Mouse (Mus musculus) mouse trophoblast stem cell (cell line): ENCODE measurements around the gene Ankrd55.

ENCODE experiments used
- in situ Hi-C, 2 experiments: fragments of 300-500 bp; cut with MseI, MboI; formaldehyde crosslinking; loops; 2 replicates in 1 of 2; 3 replicates in 1 of 2; pipeline ENCODE4 v1.15.1; 2025

Gene Ankrd55

DNA sequence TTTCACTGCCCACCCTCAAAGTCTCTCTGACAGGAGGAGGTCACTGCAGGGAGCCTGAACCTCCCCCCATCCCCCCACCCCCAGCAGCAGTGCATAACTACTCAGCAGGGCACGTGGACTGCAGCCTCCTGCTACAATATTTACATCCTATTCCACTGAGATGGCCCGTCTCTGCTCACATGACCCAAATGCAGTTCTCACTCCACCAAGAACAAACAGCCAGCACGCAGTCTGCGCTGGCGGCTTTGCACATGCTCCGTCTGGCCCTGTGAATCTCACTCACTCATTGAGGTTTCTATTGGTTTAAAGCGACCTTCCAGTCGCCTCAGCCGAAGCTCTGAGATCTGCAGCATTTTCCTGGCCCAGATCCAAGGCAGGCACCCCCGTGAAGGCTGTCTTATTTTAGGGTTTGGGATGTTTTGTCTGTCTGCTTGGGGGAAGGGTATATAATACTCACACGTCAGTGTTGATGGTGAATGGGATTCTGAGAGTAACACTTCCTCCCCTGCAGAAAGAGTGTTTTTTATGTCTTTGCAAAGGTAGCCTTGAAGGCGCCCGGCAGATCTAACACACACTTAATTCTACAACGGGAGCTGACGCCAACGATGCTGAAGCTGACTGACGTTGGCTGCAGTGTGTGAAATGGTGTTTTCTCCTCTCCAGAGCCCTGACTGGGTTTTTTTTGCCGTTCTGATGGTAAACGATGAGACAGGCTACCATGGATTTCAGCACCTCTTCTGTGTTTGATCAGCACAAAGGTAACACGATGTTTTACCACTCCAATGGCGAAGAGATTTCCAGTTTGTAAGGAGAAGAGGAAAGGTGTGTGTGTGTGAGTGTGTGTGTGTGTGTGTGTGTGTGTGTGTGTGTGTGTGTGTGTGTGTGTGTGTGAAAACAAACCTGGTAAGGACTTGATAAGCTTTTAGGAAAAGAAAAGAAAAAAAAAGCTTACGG lies at the start of gene Ankrd55:
Gene Ankrd55 (plus strand): TSS at position 227 of the 954 bp plus-strand sequence.
- in situ Hi-C loops, result no loop called here

GRCm38 (mm10) chr13:112239239-112239638 lies 49.0 kb upstream of the Ankrd55 start:
- in situ Hi-C loops, result no loop called here

- in situ Hi-C loops, result no loop called here
These were observed 46.8 kb upstream of the Ankrd55 start for GRCm38 (mm10) chr13:112241431-112241830.

- in situ Hi-C loops, result no loop called here
These were observed 43.1 kb upstream of the Ankrd55 start for GRCm38 (mm10) chr13:112245131-112245530.

DNA sequence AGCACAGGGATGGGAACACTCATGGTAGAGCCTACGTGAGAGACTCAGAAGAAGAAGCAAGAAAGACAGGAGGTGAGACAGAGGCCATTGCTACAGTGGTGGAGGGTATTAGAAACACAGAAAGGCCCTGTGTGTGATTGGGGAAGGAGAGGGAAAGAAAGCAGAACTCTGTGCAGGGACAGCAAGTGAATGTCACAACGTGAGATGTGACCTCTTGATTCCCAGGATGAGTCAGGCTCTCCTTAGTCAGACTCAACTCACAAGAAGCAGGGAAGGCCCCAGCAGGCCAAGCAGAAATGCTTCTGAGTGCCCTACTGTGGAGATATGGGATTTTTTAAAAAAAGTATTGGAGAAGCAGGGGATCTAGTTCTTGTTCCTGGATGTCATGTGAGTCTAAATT lies 36.8 kb upstream of the Ankrd55 start:
- in situ Hi-C loops, result no loop called here

GRCm38 (mm10) chr13:112252012-112252411 lies 36.2 kb upstream of the Ankrd55 start:
- in situ Hi-C loops, result no loop called here

DNA sequence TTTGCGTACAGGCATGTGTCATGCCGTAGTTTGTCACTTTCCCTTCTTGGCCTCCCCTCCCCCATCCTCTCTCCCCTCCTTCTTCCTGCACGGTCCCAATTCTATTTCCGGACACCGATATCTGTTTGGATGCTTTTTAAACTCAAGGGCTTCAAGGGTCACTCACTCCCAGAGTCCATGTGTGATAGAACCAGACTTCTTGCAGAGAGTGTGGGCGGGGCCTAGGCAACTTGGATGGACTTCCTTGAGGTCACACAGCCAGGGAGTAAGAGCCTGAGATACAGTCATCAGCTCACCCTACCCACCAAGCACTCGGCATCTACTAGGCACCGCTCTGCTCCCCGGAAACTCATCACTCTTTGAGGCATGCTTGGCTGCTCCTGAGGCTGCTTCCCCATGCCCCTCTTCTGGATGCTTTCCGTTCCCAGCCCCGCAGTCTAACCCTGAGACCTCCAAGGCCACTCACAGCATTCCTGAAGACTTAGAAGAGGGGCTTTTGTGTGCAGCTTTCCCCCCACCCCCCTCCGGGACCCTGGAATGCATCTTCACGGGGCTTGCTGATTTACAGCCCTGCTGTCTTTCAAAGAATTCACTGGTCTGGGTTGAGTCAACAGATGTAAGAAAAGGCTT lies 35.1 kb upstream of the Ankrd55 start:
- in situ Hi-C loops, result no loop called here

DNA sequence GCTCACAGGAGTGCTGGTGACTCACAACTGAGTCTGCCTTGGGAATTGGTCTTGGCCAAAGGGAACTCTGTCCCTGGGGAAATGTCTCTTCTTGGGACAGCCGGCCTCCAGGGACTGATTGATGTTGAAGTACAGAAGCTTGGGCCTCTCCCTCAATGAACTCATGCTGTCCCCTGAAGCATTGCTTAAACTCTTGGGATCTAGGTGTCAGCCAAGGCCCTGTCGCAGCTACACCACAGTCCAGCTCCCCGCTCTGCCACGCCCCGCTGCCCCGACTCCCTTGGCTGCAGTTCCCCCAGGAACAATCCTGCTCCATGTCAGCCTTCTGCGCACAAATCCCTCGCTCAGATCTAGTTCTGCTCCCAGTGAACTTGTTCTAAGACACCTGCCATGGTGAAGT lies 34.1 kb upstream of the Ankrd55 start:
- in situ Hi-C loops, result no loop called here

- in situ Hi-C loops, result loop anchor here in 1 of 2 experiments (5.0 kb wide), 1 partner anchor 469 kb away; no protein-coding TSS in a partner anchor
These were observed 32.4 kb upstream of the Ankrd55 start for GRCm38 (mm10) chr13:112255862-112256261.

- in situ Hi-C loops, result loop anchor here in 1 of 2 experiments (5.0 kb wide), 1 partner anchor 471 kb away; no protein-coding TSS in a partner anchor
These were observed 29.8 kb upstream of the Ankrd55 start for GRCm38 (mm10) chr13:112258478-112258877.

DNA sequence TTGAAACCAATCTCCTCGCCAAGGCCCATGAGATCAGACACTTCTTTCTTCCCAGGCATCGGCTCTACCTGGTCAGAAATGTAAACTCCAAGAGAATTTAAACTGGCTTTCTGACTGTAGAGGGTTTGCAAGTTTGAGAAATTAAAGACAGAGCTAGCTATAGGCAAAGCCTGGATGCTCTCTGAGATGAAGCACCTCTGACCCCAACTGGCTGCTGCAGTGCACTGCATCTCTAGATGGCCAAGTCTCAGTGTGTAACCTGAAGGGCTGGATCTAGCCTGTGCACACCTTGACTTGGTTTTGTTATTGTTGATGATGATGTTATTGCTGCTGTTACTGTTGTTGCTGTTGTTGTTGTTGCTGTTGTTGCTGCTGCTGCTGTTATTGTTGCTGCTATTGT lies 28.9 kb upstream of the Ankrd55 start:
- in situ Hi-C loops, result loop anchor here in 1 of 2 experiments (5.0 kb wide), 1 partner anchor 472 kb away; no protein-coding TSS in a partner anchor

DNA sequence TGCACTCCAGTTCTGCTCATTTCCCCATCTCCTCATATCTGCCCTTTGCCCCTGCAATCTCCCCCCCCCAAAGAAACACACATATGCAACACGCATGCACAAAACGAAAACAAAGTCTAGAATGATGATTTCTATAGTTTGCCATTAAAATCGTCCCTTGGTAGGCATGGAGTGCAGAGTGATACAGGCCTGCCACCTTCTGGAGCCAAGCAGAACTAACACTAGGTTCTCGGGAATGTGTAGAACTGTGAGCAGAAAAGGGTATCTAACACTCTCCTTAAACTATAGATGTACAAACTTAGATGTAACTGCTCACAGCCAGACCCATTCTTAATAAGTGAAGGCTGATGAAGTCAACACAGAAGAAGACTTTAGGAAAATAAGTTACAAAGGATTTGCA lies 23.6 kb upstream of the Ankrd55 start:
- in situ Hi-C loops, result loop anchor here in 1 of 2 experiments (10.0 kb wide), 1 partner anchor 480 kb away; no protein-coding TSS in a partner anchor

- in situ Hi-C loops, result no loop called here
These were observed 16.2 kb upstream of the Ankrd55 start for GRCm38 (mm10) chr13:112271901-112272537.

- in situ Hi-C loops, result no loop called here
These were observed 13.6 kb upstream of the Ankrd55 start for GRCm38 (mm10) chr13:112274636-112275035.

- in situ Hi-C loops, result no loop called here
These were observed 12.3 kb upstream of the Ankrd55 start for GRCm38 (mm10) chr13:112275951-112276350.

DNA sequence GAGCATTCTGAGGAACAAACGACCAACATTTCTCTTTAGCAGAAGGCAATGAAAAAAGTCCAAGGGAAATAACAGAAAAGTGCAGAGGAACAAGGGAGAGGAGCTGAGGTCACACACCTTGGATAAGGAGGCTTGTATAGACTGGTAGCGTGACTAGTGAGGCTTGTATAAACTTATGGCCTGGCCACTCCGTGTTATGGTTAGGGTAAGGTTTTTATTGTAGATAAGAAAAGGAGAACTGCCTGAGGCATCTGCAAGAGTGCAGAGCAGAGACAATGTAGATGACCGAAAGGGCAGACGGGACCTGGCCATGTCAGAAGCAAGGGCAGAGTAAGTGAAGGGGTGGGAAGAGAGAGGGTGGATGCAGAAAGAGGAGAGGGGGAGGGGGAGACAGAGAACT lies 10.7 kb upstream of the Ankrd55 start:
- in situ Hi-C loops, result no loop called here

- in situ Hi-C loops, result no loop called here
These were observed 10.0 kb upstream of the Ankrd55 start for GRCm38 (mm10) chr13:112278251-112278650.

- in situ Hi-C loops, result no loop called here
These were observed 1.1 kb upstream of the Ankrd55 start for GRCm38 (mm10) chr13:112287135-112287534.

GRCm38 (mm10) chr13:112287571-112288224 lies 553 bp upstream of the Ankrd55 start:
- in situ Hi-C loops, result no loop called here

DNA sequence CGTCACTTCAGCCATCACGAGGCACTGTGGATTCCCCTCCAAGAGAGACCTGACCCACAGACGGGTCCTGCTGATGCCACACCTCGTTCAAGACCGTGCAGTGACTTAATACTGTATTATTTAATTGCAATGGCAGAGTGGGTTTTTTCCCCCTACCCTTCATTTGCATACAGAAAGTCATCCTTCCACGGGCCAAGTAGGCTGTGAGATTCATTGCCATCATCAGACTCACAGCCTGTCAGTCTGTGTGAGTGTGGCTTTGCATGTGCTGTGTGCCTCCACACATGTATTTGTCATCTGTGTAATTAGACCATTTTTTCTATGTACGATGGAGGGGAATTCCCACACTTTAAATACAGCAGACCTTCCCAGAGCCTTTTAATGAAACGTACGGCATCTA lies 1.1 kb downstream of the Ankrd55 start:
- in situ Hi-C loops, result no loop called here

DNA sequence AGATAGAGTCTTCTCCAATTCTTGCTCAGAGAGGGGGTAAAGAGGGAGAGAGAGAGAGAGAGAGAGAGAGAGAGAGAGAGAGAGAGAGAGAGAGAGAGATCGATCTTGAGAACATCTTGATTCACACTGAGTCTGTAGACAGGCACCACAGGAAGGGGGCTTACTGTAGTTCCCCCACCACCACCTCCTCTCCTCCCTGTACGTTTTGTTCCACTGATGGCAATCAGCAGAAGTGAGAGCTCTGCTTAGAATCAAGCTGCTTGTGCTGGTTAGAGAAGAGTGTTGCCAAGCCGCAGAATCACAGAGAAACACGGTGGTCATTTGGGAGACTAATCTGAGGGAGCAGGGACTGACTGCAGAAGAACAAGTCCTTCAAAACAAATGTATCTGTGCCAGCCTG lies 1.7 kb downstream of the Ankrd55 start:
- in situ Hi-C loops, result no loop called here
